Mouse (Mus musculus) layer of hippocampus, adult 2 months (tissue): ENCODE measurements around the gene Wdr70. TPM values are rescaled to one million over a fixed set of nuclear protein-coding genes. Genes with fewer than 3 reads are reported as not detected.

Source experiments
- DNase-seq, 2 experiments: peaks; one replicate each; pipeline ENCODE4 v3.0.0; 2022; ENCODE audit warnings: low spot score in 2 of 2
- H3K27ac ChIP-seq: fragments of 200-600 bp; 2 replicates; pipeline ENCODE4 v1.8.1; 2022
- H3K4me3 ChIP-seq: fragments of 200-600 bp; 2 replicates; pipeline ENCODE4 v1.8.1; 2022; ENCODE audit warnings: mild to moderate bottlenecking
- CTCF ChIP-seq: fragments of 200-600 bp; conservative IDR thresholded peaks from 2 replicates; pipeline ENCODE4 v1.8.1; 2022; ENCODE audit warnings: antibody characterized with exemption, mild to moderate bottlenecking, moderate library complexity
- total RNA-seq, 2 experiments: library from RNA; stranded (reverse); gene quantifications; 2 replicates each; pipeline ENCODE4 v1.2.3; 2021

Wdr70 gene
- total RNA-seq, 2 experiments from 2014 or later, result 30.5 to 33.5 TPM

DNA sequence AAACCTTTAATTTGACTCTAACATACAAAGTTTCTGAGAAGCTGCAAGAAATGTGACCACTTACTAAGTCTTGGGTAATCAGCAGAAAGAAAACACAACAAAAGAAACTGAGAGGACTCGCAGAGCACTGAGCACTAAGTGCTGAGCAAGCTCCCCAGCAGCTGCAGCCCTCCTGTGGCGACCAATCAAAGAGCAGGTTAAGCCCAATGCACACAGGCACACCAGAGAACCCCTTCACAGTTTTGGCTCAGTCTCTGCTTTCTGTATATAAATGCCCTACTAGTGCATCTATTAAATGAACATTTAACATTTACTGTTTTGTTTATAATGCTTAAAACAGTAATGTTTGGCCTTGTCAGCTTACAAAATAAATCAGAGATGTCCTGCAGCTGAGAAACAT, 137.5 kb downstream of the Wdr70 start:
- no peak for DNase-seq
- no peak for TF ChIP-seq CTCF
- H3K4me3 ChIP-seq, result no peak overlapping the region
- no peak overlapping the region for H3K27ac ChIP-seq

DNA sequence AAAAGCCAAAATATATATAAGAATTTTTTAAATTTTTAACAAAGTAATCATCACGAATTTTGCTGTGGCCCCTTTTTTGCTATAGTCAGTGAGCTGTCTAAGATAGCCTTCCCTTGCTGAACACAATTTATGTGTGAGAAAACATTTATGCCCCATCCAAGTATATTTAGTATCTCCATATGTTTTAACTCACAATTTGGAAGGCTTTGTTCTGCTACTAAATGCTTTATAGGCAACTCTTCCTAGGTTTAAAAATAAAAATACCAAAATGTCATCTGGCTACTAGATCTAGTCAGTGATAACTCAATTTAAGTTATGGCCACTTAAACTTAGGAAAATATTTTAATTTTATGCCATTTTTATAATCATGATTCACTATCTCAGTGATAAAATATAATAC, 142.1 kb downstream of the Wdr70 start:
- H3K4me3 ChIP-seq, result no peak overlapping the region
- TF ChIP-seq CTCF, result no peak
- no peak overlapping the region for H3K27ac ChIP-seq
- no peak for DNase-seq

DNA sequence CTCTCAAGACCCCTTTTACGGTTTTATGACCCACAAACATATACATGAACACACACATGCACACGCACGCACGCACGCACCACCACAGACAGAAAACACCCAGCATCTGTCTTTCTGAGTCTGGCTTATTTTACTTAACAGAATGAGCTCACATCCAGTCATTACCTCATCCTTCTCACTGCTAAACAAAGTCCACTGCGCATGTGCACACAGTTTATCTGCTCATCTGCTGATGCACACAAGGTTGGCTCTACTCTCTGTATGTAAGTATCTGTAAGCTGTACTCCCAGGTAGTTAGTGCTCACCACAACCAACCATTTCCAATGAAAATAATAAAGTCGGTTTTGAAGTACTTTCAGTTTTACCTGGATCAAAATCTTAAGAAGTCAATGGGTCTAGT, 148.4 kb downstream of the Wdr70 start:
- no peak for DNase-seq
- no peak overlapping the region for H3K27ac ChIP-seq
- no peak for TF ChIP-seq CTCF
- no peak overlapping the region for H3K4me3 ChIP-seq

DNA sequence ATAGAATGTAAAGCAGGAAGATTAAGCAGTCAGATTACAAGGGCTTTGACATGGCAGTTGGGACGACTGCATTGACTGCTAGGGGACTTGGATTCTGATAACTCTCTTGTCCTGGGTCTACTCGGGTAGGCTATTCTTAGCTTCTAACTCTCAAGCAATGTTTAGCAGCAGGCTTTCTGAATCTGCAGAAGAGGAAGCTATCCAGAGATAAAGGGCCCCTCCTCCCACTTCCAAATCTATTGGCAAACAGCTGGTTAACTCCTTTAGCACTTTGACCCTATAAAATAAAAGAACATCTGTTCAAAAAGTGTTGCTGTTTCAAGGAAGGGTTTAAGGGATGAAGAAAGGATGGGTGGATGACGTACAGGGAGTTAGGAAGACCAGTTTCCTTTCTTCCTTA, 157.3 kb downstream of the Wdr70 start:
- H3K27ac ChIP-seq, result no peak overlapping the region
- no peak for TF ChIP-seq CTCF
- H3K4me3 ChIP-seq, result no peak overlapping the region
- no peak for DNase-seq

DNA sequence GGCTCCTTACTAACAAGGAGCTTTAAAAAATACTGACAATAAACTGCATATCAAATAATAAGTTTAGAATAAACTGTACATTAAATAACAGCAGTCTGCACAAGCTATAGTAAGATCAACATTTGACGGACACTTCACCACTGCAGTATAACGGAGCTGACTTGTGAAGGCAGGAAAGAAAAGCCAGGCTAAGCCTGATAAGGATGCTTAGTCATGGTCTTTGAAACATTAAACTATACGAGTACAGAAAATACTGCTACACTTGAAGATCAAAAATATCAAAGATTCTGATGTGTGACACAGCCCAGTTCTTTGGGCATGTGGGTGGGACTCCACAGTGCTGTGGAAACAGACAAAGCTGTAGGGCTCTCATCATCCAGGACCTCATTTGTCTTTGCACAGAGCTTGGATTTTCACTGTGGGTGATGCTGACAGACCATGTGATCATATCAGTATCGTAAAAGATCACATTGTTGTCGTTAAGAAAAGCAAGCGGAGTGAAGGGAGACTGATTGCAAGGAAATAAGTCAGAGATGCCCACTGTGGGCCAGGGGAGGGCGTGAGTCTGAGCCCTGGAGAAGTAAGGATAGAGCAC, 163.3 kb downstream of the Wdr70 start:
- DNase-seq, result no peak
- no peak overlapping the region for H3K4me3 ChIP-seq
- TF ChIP-seq CTCF, result no peak
- no peak overlapping the region for H3K27ac ChIP-seq

DNA sequence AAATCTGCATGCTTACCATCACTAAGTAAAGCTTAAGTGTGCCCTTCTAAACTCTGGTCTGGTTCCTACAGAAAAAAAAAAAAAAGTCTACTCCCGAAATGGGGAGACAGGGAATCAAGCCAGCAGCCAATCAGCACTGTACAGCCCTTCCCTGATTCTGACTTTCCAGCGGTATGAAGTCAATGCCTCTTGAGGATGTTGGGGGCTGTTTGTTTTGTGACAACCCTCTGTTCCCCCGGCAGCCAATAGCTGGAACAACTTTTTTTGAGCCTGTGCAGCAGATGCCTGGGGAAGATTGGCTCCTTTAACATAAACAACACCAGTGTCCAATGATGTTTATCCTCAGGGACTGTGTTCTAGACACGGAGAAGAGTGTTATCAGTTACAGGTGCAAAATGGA, 164.4 kb downstream of the Wdr70 start:
- no peak for TF ChIP-seq CTCF
- no peak for DNase-seq
- Histone ChIP-seq H3K4me3 (no peak overlapping the region), H3K27ac (no peak overlapping the region)

DNA sequence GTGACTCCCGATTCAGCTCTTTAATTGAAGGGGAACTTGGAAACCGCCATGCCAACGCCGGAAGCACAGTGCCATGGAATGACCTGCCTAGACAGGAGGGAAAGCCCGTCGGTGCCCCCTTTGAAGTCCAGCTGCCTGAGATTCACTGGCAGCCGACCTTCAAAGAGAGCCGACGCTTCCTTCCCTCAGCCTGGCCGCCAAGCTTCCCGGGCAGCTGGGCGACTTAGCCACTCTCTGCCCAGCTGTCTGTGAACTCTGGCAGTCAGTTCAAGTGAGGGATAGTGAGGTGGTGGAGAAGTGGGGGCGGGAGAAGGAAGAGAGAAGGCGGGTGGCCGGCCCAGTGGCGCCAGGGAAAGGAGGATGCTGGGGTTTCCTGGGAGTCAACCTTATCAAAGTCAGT, 164.9 kb downstream of the Wdr70 start:
- Histone ChIP-seq H3K4me3 (no peak overlapping the region), H3K27ac (no peak overlapping the region)
- DNase-seq, result no peak
- TF ChIP-seq CTCF, result no peak

DNA sequence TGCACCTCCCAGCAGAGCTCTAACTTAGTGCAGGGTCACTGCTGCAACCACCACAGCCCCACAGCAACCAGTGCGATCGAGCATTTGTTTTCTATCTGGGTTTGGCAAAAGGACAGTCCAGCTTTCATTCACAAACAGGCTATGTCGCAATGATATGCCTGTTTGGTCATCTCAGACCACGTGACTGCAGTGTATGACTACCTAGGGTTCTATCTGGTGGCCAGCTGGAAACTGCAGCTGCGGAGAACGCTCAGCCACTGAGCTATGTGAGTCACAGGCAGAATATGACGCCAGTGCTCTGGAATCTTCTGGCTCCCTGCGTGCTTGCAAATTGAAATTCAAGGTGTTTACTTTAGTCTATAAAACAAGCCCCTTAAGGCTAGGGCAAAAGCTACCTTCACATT, 167.4 kb downstream of the Wdr70 start:
- peak in 1 of 2 experiments; percentile 45 for DNase-seq
- no peak for TF ChIP-seq CTCF
- no peak overlapping the region for H3K27ac ChIP-seq
- H3K4me3 ChIP-seq, result no peak overlapping the region

DNA sequence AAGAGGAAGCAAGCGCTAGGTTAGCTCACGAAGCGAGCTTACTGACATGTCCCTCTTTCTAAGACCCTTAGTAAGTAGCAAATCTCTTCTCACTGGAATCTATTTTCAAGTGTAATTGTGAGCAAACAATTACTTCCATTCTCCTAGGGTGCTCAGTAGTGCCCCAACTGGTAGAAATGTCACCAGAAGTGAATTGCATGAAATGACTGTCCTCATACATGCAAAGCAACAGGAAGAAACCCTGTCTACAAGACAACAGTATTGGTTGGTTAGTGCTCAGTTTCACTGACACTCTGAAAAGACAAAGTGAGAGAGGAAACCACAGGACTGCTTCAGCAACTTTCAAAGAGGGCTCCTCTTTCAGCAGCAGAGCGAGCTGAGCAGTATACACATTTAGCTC, 173.6 kb downstream of the Wdr70 start:
- no peak for DNase-seq
- TF ChIP-seq CTCF, result peak; percentile 65
- Histone ChIP-seq H3K27ac (no peak overlapping the region), H3K4me3 (no peak overlapping the region)

DNA sequence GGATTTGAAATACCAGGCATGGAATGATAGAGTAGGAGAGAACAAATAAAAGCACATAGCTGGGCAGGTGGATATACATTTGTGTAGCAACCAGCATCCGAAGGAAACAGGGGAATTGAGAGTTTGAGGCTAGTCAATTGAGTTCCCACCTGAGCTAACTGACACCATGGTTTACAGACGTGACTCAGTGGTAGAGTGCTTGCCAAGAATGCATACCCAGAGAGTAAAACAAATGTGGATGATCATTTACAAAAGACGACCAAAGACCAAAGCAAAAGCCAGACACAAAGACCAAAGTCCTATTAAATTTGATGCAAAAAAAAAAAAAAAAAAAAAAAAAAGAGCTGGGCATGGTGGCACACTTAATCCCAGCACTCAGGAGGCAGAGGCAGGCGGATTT, 175.7 kb downstream of the Wdr70 start:
- no peak for DNase-seq
- no peak overlapping the region for H3K4me3 ChIP-seq
- no peak overlapping the region for H3K27ac ChIP-seq
- TF ChIP-seq CTCF, result no peak

DNA sequence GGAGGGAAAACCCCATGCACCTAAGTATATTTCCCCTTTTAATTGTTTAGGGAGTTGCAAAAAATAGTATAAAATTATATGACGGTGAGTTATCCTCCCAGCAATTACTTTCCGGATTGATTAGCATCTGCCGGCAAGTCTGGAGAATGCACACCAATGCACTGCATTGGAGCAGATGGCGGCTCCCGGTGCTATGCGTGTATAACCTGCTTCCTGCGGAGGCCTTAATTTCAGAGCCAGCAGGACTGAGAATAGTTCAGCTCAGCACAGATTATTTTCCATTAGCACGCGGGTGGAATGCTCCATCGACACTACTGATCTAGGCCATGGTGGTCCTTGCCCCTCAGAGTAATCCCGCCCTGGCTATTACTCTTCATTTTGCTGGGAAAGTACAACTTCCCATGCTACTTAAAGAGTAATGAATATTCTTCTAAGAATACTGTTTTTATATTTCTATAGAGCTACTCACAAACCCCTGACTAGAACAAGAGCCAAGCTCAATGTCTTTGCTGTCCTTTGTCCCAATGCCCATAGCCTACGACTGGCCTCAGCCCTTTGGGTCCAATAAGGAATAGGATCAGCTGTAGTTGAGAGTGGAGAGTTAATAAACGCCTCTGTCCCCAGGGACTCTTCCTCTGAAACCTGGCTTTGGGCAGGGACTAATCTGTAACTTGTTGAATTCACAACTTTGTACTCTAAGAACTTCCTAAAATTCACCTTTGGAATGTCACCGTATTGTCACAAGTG, 176.5 kb downstream of the Wdr70 start:
- peak; percentile 35 for TF ChIP-seq CTCF
- no peak overlapping the region for H3K27ac ChIP-seq
- H3K4me3 ChIP-seq, result no peak overlapping the region
- DNase-seq, result peak in 1 of 2 experiments; percentile 19

DNA sequence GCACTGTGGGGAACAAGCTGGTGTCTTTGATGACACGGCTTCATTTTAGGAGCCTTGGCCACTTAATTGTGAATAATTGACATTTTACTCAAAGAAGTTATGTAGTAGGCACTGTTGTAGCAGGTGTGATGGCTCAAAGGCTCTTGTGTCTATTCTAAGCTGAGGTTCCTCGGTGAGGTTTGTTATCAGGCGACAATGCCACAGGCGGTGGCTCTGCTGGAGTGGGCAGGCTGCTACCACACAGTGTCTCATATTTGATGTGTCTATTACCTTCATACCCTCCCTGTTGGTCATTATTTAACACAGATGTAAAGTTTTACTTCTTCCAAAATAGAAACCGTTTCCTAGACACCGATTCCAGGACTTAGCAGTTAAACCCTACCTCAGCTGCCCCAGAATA, 177.9 kb downstream of the Wdr70 start:
- no peak for DNase-seq
- TF ChIP-seq CTCF, result no peak
- no peak overlapping the region for H3K4me3 ChIP-seq
- H3K27ac ChIP-seq, result no peak overlapping the region

DNA sequence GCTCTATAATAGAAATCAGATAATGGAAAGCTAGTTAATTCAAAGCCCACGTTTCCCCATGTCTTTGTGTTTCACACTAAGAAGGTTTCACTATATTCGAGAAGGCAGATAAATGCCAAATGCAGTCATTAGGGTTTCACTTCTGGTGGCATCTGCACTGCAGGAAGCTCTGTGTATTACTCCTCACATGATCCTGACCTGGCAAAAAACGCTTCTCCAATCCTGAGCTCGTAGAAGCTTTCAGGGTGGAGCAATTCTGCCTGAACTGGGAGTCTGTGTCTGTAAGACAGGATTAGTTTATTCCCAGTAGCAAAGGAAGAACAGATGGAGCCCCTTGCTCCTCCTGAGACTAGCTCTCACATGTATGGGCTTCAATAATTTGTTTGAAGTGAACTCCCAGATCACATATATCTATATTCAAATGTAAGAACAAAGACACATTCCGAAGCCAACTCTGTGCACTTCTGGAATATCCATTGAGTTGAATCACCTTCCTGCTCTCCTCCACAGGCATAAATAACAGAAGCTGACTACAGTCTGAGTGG, 192.4 kb downstream of the Wdr70 start:
- DNase-seq, result no peak
- no peak overlapping the region for H3K27ac ChIP-seq
- peak; percentile 30; the same call in 1 of the 2 replicates for TF ChIP-seq CTCF
- no peak overlapping the region for H3K4me3 ChIP-seq

DNA sequence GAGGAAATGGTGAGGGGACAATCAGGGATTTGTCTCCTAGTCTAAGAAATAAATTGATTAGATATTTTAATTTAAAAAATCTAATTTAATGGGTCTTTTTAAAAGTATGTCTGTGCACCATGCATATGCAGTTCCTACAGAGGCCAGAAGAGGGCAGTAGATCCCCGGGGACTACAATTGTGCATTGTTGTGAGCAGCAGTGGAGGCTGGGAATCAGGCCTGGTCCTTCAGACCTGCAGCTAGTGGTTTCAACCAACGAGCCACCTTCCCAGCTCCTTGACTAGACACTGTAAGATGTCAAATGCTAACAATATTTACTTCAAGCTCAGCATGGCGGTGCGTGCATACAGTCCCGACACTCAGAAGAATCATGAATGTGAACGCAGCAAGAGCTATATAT, 199.7 kb downstream of the Wdr70 start:
- Histone ChIP-seq H3K27ac (no peak overlapping the region), H3K4me3 (no peak overlapping the region)
- TF ChIP-seq CTCF, result peak; percentile 65
- no peak for DNase-seq
